ENCODE assay signal across 31 mouse cellular contexts in genomic region chr1:133715191-133715590, GRCm38 (mm10). TPM values are rescaled to one million over a fixed set of nuclear protein-coding genes. Genes with fewer than 3 reads are reported as not detected.
DNase-seq lines count a peak whose midpoint lies in the region; ATAC-seq and TF ChIP-seq lines count a peak whose summit lies in the region.
"Had no signal": no experiment of that assay in that cellular context is flagged by ENCODE, and none has a peak within 500 bp of the region (broad histone marks: within the 10 kb centered on the region; RNA-seq: fewer than 3 reads in every experiment).

No protein-coding gene starts in this region.

- no peak overlapping the region for H3K4me2 ChIP-seq in heart, embryonic 12.5 days
- H3K4me2 ChIP-seq in kidney, embryonic 15.5 days, result no peak overlapping the region
- H3K4me2 ChIP-seq in midbrain, postnatal 0 days (ENCODE audit: low read depth, low read length, poor library complexity, severe bottlenecking), result no peak overlapping the region
- H3K4me2 ChIP-seq in midbrain, embryonic 13.5 days (replicated peaks), result no peak overlapping the region
- H3K4me2 ChIP-seq: forebrain, embryonic 13.5 days; heart, embryonic 13.5 days; intestine, embryonic 15.5 days; lung, embryonic 15.5 days; midbrain, embryonic 12.5 days had no signal

- peaks cover 68% of the 10 kb centered on the region for H3K36me3 ChIP-seq in heart, embryonic 12.5 days
- peaks cover 12% of the 10 kb centered on the region for H3K36me3 ChIP-seq in kidney, embryonic 15.5 days
- H3K36me3 ChIP-seq in midbrain, postnatal 0 days (ENCODE audit: insufficient read depth, low read length), result 0 out of 2 replicates have a peak, but pooled peaks cover 10% of the 10 kb centered on the region
- H3K36me3 ChIP-seq in midbrain, embryonic 13.5 days, result peaks cover 34% of the 10 kb centered on the region
- H3K36me3 ChIP-seq: lung, embryonic 15.5 days had no signal

- H3K9ac ChIP-seq in heart, embryonic 12.5 days, result no peak overlapping the region
- H3K9ac ChIP-seq in kidney, embryonic 15.5 days, result no peak overlapping the region
- H3K9ac ChIP-seq in midbrain, postnatal 0 days (replicated peaks; ENCODE audit: low read length, poor library complexity, severe bottlenecking), result no peak overlapping the region
- H3K9ac ChIP-seq in midbrain, embryonic 13.5 days (replicated peaks), result no peak overlapping the region
- H3K9ac ChIP-seq: forebrain, embryonic 13.5 days; heart, embryonic 13.5 days; intestine, embryonic 15.5 days; liver, embryonic 14.5 days; lung, embryonic 15.5 days; midbrain, embryonic 12.5 days had no signal

- no peaks in the 10 kb centered on the region for H3K27me3 ChIP-seq in heart, embryonic 12.5 days (replicated peaks)
- no peaks in the 10 kb centered on the region for H3K27me3 ChIP-seq in kidney, embryonic 15.5 days
- no peaks in the 10 kb centered on the region for H3K27me3 ChIP-seq in midbrain, postnatal 0 days (ENCODE audit: insufficient read depth, low read length)
- no peaks in the 10 kb centered on the region for H3K27me3 ChIP-seq in midbrain, embryonic 13.5 days
- H3K27me3 ChIP-seq: forebrain, embryonic 13.5 days; heart, embryonic 13.5 days; intestine, embryonic 15.5 days; lung, embryonic 15.5 days; megakaryocyte, embryonic 14.5 days; midbrain, embryonic 12.5 days had no signal

- ATAC-seq in heart, embryonic 12.5 days (ENCODE audit: insufficient number of reproducible peaks, low FRiP score), result no peak
- no peak for ATAC-seq in kidney, embryonic 15.5 days (replicated peaks; ENCODE audit: low FRiP score)
- no peak for ATAC-seq in midbrain, postnatal 0 days (ENCODE audit: low FRiP score)
- ATAC-seq in midbrain, embryonic 13.5 days, result no peak
- ATAC-seq: CD4-positive, CD25-positive, alpha-beta regulatory T cell, adult 4 months; forebrain, embryonic 13.5 days; hindbrain, embryonic 16.5 days; intestine, embryonic 15.5 days had no signal

- H3K4me1 ChIP-seq in heart, embryonic 12.5 days (replicated peaks), result peaks cover 4% of the 10 kb centered on the region; the same call in 1 of the 2 replicates
- peaks cover 30% of the 10 kb centered on the region for H3K4me1 ChIP-seq in kidney, embryonic 15.5 days
- H3K4me1 ChIP-seq in midbrain, postnatal 0 days (ENCODE audit: insufficient read depth, low read length), result 0 out of 2 replicates have a peak, but pooled peaks cover 3% of the 10 kb centered on the region
- H3K4me1 ChIP-seq in midbrain, embryonic 13.5 days (replicated peaks), result peaks cover 14% of the 10 kb centered on the region; the same call in 1 of the 2 replicates

- no peak overlapping the region for H3K4me3 ChIP-seq in heart, embryonic 12.5 days
- no peak overlapping the region for H3K4me3 ChIP-seq in kidney, embryonic 15.5 days (replicated peaks)
- H3K4me3 ChIP-seq in midbrain, postnatal 0 days (ENCODE audit: low read depth, low read length), result no peak overlapping the region
- no peak overlapping the region for H3K4me3 ChIP-seq in midbrain, embryonic 13.5 days (replicated peaks)
- H3K4me3 ChIP-seq: forebrain, embryonic 13.5 days; heart, adult 2 months; heart, embryonic 13.5 days; hindbrain, embryonic 10.5 days; intestine, embryonic 15.5 days; lung, embryonic 15.5 days; megakaryocyte, embryonic 14.5 days; midbrain, embryonic 12.5 days had no signal

- H3K27ac ChIP-seq in heart, embryonic 12.5 days (ENCODE audit: poor library complexity, severe bottlenecking), result no peak overlapping the region
- no peak overlapping the region for H3K27ac ChIP-seq in kidney, embryonic 15.5 days
- no peak overlapping the region for H3K27ac ChIP-seq in midbrain, postnatal 0 days (ENCODE audit: low read depth, low read length)
- no peak overlapping the region for H3K27ac ChIP-seq in midbrain, embryonic 13.5 days
- H3K27ac ChIP-seq: forebrain, embryonic 13.5 days; heart, adult 2 months; heart, embryonic 13.5 days; hindbrain, embryonic 10.5 days; intestine, embryonic 15.5 days; liver, embryonic 14.5 days; lung, embryonic 15.5 days; midbrain, embryonic 12.5 days; stomach, postnatal 0 days had no signal

- H3K9me3 ChIP-seq in heart, embryonic 12.5 days (replicated peaks), result no peaks in the 10 kb centered on the region
- no peaks in the 10 kb centered on the region for H3K9me3 ChIP-seq in kidney, embryonic 15.5 days (replicated peaks)
- H3K9me3 ChIP-seq in midbrain, postnatal 0 days (ENCODE audit: low read length), result no peaks in the 10 kb centered on the region
- H3K9me3 ChIP-seq in midbrain, embryonic 13.5 days, result no peaks in the 10 kb centered on the region
- H3K9me3 ChIP-seq: forebrain, embryonic 13.5 days; heart, embryonic 13.5 days; hindbrain, embryonic 10.5 days; intestine, embryonic 15.5 days; lung, embryonic 15.5 days; megakaryocyte, embryonic 14.5 days; midbrain, embryonic 12.5 days had no signal

- 73% methylated on average over 1 of the region's 1 CpGs for WGBS in heart, embryonic 12.5 days
- 53% methylated on average over 1 of the region's 1 CpGs for WGBS in kidney, embryonic 15.5 days
- WGBS in midbrain, postnatal 0 days, result 41% methylated on average over 1 of the region's 1 CpGs
- WGBS in midbrain, embryonic 13.5 days, result 31% methylated on average over 1 of the region's 1 CpGs

- DNase-seq in heart, postnatal 4 days, result peak; percentile 28
- peak; percentile 56 for DNase-seq in kidney, postnatal 14 days
- DNase-seq in midbrain, postnatal 0 days (ENCODE audit: low spot score), result peak; percentile 32
- DNase-seq in retina, postnatal 7 days (ENCODE audit: low read depth, low spot score), result peak; percentile 58
- DNase-seq: adrenal gland, postnatal 14 days; cerebellum, adult 11 months; gastrocnemius, postnatal 14 days; heart, adult 2 months; layer of hippocampus, postnatal 36 days; liver; lung, postnatal 36 days; right cerebral cortex, postnatal 4 days; thymus, adult 18-20 months; thymus, postnatal 36 days had no signal

- no peak for TF ChIP-seq CTCF in midbrain, postnatal 0 days (IDR thresholded peaks at IDR 0.05)

RNA-seq across cellular contexts. Expression of gene Lax1, which starts 25.3 kb away (rescaled TPM):
- under 1 TPM; 0.41 TPM for total RNA-seq in heart, postnatal 4 days (2021)
- 0.50 and 0.53 TPM in 2 replicates for polyA plus RNA-seq in heart, embryonic 12.5 days (2016; fragmentation: Nextera tagmentation; extraction: Ambion mirVana)
- 0.66 and 0.81 TPM in 2 replicates for polyA plus RNA-seq in kidney, embryonic 15.5 days (2015; fragmentation: Nextera tagmentation; extraction: Ambion mirVana)
- 0.09 TPM in 1 of 2 replicates, not detected in the other for total RNA-seq in midbrain, postnatal 0 days (2014; rRNA removed)
- 0.09 TPM in 1 of 2 replicates, not detected in the other for polyA plus RNA-seq in midbrain, postnatal 0 days (2015; fragmentation: Nextera tagmentation; extraction: Ambion mirVana)
- 0.07 TPM in 1 of 2 replicates, not detected in the other for polyA plus RNA-seq in midbrain, embryonic 13.5 days (2015; fragmentation: Nextera tagmentation; extraction: Ambion mirVana)
- total RNA-seq: layer of hippocampus, postnatal 36 days had no signal
- polyA plus RNA-seq: forebrain, embryonic 13.5 days; hindbrain, embryonic 10.5 days; hindbrain, embryonic 16.5 days had no signal

RNA-seq across cellular contexts. Expression of gene Gm38394, which starts 54.1 kb away (rescaled TPM):
- 10 to 100 TPM; 37.3 to 40.5 TPM for total RNA-seq in heart, postnatal 4 days (2021)
- 6.2 and 6.8 TPM in 2 replicates for polyA plus RNA-seq in heart, embryonic 12.5 days (2016; fragmentation: Nextera tagmentation; extraction: Ambion mirVana)
- polyA plus RNA-seq in kidney, embryonic 15.5 days (2015; fragmentation: Nextera tagmentation; extraction: Ambion mirVana), result 5.1 and 5.3 TPM in 2 replicates
- total RNA-seq in midbrain, postnatal 0 days (2014; rRNA removed), result 6.0 and 7.6 TPM in 2 replicates
- polyA plus RNA-seq in midbrain, postnatal 0 days (2015; fragmentation: Nextera tagmentation; extraction: Ambion mirVana), result 1.3 and 1.6 TPM in 2 replicates
- polyA plus RNA-seq in midbrain, embryonic 13.5 days (2015; fragmentation: Nextera tagmentation; extraction: Ambion mirVana), result 3.5 TPM in 2 replicates

RNA-seq across cellular contexts. Expression of gene Zbed6, which starts 54.5 kb away (rescaled TPM):
- total RNA-seq in heart, postnatal 4 days (2021), result 10 to 100 TPM; 13.4 to 14.3 TPM
- not detected in 2 replicates for polyA plus RNA-seq in heart, embryonic 12.5 days (2016; fragmentation: Nextera tagmentation; extraction: Ambion mirVana)
- polyA plus RNA-seq in kidney, embryonic 15.5 days (2015; fragmentation: Nextera tagmentation; extraction: Ambion mirVana), result not detected in 2 replicates
- total RNA-seq in midbrain, postnatal 0 days (2014; rRNA removed), result 6.6 and 9.4 TPM in 2 replicates
- 0.23 TPM in 1 of 2 replicates, not detected in the other for polyA plus RNA-seq in midbrain, postnatal 0 days (2015; fragmentation: Nextera tagmentation; extraction: Ambion mirVana)
- not detected in 2 replicates for polyA plus RNA-seq in midbrain, embryonic 13.5 days (2015; fragmentation: Nextera tagmentation; extraction: Ambion mirVana)
- polyA plus RNA-seq: CD4-positive, CD25-positive, alpha-beta regulatory T cell, adult 4 months; embryonic facial prominence, embryonic 11.5 days; forebrain, embryonic 13.5 days; heart, embryonic 13.5 days; hindbrain, embryonic 10.5 days; hindbrain, embryonic 16.5 days; intestine, embryonic 15.5 days; limb, embryonic 11.5 days; lung, embryonic 15.5 days; midbrain, embryonic 12.5 days; neural tube, embryonic 14.5 days; stomach, postnatal 0 days had no signal
